Mouse (Mus musculus) adrenal gland, postnatal 14 days (tissue): ENCODE data around the gene Slc16a7. TPM values are rescaled to one million over a fixed set of nuclear protein-coding genes. Genes with fewer than 3 reads are reported as not detected.

Experiments used
- DNase-seq: peaks from one replicate; pipeline ENCODE4 v3.0.0; 2021; ENCODE audit warnings: mixed read lengths
- total RNA-seq: library from RNA; stranded (reverse); gene quantifications from 2 replicates; pipeline ENCODE4 v1.2.3, GENCODE M21; 2021

The Slc16a7 gene
- total RNA-seq, 1 experiment from 2014 or later, result 19.2 TPM

- no peak for DNase-seq
These were observed 65.0 kb downstream of the Slc16a7 start for GRCm38 (mm10) chr10:125324149-125324834.

DNA sequence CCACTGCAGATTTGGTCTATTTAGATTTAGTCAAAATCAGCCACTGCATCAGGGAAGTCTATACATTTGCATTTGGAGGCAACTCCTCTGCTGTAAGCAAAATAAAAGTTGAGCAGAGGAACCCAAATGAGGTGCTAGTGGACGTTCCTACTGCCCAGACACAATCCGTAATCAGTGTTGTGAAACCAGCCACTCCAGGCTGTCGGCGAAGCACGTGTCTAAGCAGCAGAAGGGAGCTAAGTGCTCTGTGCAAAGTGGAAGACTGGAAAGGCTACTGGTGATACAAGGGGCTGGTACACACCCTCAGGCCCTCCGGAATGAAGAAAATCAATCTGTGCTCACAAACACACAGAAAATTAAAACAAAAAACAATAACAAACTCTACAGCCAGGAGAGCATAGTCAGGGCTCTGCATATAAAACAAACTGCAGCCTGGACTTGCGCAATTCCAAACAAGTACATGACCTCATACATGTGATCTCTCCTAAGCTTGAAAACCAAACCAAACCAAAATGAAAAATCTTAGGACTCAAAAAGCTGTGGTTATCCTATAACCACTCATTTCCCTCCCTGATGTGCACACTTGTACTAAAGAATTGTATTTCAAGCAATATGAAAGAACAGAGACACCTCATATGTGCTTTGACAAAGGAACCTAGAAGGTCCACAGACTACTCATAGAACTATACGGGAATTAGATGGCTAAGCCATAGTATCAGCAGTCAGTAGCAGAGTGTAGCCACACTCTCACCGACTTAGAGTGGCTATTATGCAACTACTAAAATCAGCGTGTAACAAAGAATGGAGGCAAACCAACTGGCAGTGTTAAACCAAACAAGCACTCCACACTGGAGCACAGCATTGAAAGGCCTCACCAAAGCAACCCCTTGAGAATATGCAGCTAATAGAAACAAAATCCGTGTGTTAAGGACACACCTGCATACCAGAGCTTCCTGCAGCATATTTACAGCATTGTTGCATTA, 67.5 kb downstream of the Slc16a7 start:
- DNase-seq, result no peak

GRCm38 (mm10) chr10:125317317-125317716, 71.9 kb downstream of the Slc16a7 start:
- peak; percentile 17 for DNase-seq

- DNase-seq, result no peak
These were observed 78.4 kb downstream of the Slc16a7 start for GRCm38 (mm10) chr10:125310855-125311254.

DNA sequence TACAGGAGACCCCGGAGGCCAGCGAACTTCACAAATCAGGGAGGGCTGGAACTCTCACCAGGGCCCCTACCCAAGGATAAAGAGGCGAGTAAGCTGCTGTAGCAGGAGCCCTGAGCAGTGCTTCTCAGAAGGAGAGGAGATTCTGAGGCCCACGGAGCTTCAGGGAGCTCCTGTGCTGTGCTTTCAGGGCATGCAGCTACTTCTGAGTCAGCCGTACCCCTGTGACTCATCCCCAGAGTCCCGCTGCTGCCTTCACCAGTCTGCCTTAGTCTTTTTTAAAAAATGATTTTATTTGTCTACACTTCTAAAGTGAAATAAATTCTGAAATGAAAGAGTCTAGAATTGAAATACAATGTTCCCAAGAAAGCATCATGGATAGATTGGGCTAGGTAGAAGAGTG, 91.2 kb downstream of the Slc16a7 start:
- DNase-seq, result peak; percentile 48

DNA sequence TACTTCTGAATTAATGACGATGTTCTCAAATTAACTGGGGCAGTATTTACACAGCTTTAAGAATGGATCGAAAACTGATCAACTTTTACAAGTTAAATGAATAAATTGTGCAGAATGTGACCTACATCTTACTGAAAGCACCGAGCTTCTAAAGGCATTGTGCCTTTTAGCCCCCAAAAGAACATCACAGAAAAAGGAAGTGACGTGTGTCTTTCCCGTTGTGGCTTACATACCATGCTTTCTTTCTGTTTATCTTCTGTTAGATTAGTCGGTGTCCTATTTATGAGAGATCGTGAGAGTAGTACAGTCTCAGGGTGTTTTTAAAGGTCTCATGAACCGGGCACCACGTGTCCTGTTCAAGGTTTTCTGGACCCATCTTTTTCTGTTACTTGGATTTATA, 98.9 kb downstream of the Slc16a7 start:
- no peak for DNase-seq

DNA sequence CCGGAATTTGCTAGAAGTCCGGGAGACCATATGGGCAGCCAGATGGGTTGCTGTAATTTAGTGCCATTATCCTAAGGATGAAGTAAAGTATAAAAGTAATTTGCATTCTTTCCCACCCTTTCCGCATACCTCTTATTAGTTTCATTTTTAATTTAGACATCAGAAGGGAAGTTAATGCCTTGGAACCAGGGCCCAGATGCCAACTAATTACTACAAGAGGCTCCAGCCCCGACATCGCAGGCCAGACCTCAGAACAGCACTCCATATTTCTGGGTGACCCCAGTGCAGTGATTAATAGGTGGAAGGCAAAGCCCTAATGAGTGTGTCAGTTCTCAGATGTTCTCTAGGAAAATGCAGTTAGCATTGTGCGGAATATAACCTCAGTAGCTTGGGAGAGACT, 100.7 kb downstream of the Slc16a7 start:
- DNase-seq, result no peak

DNA sequence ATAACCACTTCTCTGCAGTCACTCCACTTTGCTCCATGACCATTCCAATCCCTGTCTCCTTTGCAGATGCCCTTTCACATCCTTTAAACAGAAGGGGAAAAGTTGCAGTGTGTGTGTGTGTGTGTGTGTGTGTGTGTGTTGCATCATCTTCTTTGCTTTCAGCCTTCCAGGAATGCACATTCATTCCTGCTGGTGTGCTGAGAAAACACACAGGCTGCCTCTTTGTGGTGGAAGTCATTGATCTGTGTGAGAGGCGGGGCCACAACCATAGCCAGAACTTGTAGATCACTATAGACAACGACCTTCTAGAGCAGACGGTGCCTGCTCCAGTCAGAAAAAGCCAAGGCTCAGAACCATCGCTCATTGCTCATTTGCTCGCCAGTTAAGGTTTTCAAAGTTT, 103.9 kb downstream of the Slc16a7 start:
- no peak for DNase-seq

DNA sequence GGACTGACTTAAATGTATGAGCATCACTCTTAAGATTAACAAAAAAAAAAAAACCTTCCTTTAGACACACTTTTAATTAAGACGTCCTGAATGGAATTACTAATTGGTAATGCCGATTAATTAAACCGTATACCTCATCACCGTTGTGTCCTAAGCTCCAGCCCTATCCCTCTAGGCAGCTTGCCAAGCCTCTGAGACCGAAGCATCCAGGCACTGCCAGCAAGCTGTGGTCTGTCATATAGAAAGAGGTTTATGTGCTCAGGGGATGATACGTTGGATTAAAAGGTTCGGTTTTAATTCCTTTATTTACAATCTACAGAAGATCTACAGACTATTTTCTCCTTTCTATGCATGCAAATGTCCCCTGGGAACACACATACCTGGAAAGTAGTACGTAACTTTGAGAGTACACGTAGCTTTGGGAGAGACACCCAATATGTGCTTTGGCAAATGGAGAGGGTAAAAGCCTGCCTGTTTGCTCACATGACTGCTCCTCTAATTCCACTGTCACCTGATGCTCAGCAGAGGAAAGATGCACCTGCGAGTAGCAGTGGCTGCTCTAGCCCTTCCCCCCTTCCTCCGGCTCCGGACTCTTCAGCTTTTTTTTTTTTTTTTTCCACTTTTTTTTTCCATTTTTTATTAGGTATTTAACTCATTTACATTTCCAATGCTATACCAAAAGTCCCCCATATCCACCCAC, 114.0 kb downstream of the Slc16a7 start:
- DNase-seq, result no peak

DNA sequence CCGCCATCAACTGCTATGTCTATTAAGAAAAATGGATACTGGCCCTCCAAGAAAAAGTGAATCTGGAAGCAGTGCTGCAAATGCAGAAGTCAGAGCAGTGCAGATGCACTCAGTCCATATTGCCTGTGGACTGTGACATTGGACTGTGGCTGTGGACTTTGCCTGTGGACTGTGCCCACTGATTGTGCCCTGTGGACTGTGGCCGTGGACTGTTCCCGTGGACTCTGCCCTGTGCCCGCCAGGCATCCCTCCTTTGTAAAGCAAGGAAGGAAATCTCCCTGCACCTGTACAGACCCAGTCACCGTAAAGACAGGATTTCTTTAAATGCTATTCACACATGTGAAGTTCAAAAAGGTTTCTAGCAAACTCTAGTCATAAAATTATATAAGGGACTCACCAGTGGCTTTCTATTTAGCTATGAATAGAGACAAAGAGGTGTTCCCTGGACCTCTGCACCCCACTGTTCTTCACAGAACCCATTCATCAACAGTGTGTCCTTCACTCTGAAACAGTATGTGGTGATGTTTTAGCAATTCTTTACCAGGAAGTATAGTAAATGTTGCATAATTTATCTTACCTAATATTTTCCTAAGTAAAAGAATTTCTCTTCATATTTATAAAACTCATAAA, 114.6 kb downstream of the Slc16a7 start:
- DNase-seq, result no peak

DNA sequence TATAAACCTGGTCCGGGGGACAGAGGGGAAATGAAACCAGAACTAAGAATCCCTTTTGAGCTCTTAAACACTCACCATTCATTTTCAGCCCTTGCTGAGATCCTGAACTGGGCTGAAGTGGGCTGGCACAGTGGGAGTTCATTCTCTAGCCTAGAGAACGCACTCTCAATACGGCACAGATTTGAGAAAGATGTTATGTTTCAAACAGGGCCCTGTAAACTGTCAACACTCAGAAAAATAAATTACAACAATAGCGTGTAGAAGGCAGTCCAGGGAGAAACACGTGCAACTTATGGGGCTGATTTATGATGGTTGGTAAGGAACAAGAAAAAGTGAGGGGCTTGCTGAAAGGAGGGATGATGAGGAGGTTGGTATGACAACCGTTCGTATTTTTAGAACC, 115.5 kb downstream of the Slc16a7 start:
- DNase-seq, result no peak

- DNase-seq, result peak; percentile 10
These were observed 117.8 kb downstream of the Slc16a7 start for GRCm38 (mm10) chr10:125271448-125271847.

DNA sequence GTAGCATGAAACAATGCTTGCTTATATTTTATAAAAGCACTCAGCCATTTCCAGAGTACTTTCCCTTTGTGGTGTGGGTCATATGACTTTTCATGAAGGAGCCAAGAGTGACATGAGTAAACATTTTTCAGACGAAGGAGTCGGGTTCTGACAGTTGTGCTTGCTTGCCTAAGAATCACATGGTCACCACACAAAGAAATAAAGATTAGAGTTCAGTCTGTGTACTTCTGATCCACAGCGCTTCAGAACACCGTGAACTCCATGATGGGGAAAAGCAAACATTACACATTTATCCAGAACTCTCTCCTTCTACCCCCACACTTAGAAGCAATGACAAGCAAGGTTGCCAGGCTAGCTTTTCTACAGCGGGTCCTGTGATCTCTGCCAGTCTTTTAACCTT, 119.0 kb downstream of the Slc16a7 start:
- no peak for DNase-seq

DNA sequence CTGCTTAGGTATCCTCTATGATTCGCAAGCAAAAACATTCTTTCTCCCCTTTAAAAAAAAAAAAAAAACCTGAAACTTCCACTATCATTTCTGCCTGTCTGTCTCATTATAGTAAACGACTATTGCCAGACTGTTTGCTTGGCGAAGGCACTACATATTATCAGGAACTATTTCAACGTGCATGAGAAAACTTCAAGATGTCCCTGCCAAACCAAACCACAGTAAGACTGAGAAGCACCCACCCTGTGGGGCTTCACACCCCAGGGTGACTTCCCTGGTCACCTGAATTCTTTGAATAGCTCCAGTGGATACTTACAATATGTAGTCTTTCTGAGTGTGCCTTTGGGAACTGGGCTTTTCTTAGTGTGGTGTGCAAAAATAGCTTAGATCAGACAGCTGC, 122.9 kb downstream of the Slc16a7 start:
- no peak for DNase-seq

GRCm38 (mm10) chr10:125265901-125266300, 123.4 kb downstream of the Slc16a7 start:
- no peak for DNase-seq

- peak; percentile 11 for DNase-seq
These were observed 123.8 kb downstream of the Slc16a7 start for GRCm38 (mm10) chr10:125265467-125265866.

- peak; percentile 67 for DNase-seq
These were observed 124.3 kb downstream of the Slc16a7 start for GRCm38 (mm10) chr10:125264938-125265337.

DNA sequence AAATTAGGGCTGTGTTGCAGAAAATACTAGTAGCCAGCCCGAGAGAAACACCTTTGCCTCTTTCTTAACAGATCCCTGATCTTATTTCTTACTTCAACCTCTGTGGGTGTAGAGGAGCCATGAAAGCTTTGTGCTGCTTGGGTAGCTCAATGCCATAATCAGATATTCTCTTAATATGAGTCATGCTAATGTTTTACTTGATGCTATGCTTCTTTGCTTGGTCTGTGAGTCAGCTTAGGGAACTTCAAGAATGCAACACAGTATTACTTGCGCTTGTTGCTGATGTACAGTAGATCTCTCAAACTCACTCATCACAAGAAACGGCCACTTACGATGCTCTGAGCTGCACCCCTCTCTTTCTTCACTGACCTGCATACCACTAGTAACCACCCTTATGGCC, 133.4 kb downstream of the Slc16a7 start:
- DNase-seq, result no peak

DNA sequence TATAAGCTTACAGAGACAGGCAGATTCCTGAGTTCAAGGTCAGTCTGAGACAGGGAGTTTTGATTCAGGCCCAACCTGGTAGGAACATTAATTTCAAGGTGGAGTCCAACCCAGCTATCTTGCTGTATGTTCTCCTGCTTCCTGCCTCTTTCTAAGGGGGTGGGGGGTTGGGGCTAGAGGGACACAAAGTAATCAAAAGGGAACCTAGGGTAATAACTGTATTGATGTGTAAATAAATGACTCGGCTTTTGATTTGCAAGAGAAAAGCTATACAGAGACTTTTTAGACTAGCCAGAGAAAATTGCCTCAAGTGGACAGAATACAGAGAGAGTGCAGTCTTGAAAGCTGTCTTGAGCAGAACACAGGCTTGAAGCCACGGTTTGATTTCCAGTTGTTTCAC, 174.7 kb downstream of the Slc16a7 start:
- no peak for DNase-seq

DNA sequence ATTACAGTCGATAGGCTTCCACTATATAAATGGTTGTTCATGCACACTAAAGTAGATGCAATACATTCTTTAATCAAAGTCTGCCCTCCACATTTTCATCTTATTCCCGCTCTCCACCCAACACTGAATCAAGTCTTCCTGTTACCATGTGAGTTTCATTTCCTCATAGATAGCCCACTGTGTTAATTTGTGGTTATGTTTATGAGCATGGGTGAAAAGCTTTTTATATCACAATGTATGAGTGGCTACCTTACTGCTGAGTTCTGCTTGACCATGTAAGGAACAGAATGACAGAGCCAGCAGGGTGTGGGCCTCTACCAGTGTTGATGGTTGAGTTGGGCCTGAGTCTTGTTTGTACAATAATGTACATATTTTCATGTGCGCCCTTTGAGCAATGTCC, 175.5 kb downstream of the Slc16a7 start:
- no peak for DNase-seq

GRCm38 (mm10) chr10:125187544-125187943, 201.7 kb downstream of the Slc16a7 start:
- no peak for DNase-seq

DNA sequence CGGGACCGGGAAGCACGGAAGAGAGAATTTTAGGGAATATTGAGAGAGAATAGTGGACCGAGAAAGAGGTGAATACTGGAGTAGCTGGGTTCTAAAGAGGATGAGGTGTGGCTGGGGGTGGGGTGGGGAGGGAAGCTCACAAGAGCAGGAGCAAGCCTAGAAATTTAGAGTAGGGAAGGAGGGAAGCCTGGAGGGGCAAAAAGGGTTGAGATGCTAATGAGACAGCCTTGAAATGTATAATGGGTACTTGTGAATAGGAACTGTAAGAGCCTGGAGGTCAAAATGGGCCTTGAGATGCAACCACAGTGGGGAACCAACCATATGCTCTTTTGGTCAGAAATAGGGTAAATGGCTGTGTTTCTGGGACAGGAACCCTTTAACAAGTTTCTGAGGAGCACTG, 203.9 kb downstream of the Slc16a7 start:
- no peak for DNase-seq
